Mouse (Mus musculus) limb, embryonic 11.5 days (tissue): Measurements from ENCODE around the gene Nrf1. TPM values are rescaled to one million over a fixed set of nuclear protein-coding genes. Genes with fewer than 3 reads are reported as not detected.

Experiments
- ATAC-seq: fragments of 200-750 bp; cut with Nextera tagmentation; 2 replicates; pipeline ENCODE4 v1.8.0; 2017; ENCODE audit warnings: low read depth; ENCODE audit not compliant: insufficient number of reproducible peaks, low FRiP score, low TSS enrichment
- DNase-seq: peaks from one replicate; pipeline ENCODE4 v3.0.0-alpha.2; 2015; ENCODE audit warnings: low spot score
- H3K27ac ChIP-seq: fragments of 300-500 bp; sonication (generic); replicated peaks from 2 replicates; pipeline ENCODE4 v1.5.1; 2014; ENCODE audit warnings: low read depth, mild to moderate bottlenecking, low read length
- H3K27me3 ChIP-seq: fragments of 300-500 bp; sonication (generic); 2 replicates; pipeline ENCODE4 v1.6.1; 2014; ENCODE audit warnings: mild to moderate bottlenecking, low read length, mixed read lengths; ENCODE audit not compliant: control insufficient read depth, insufficient read depth
- H3K36me3 ChIP-seq: fragments of 300-500 bp; sonication (generic); 2 replicates; pipeline ENCODE4 v1.6.1; 2014; ENCODE audit warnings: mild to moderate bottlenecking, low read length, moderate library complexity, mixed read lengths; ENCODE audit not compliant: control insufficient read depth, insufficient read depth
- H3K4me1 ChIP-seq: fragments of 300-500 bp; sonication (generic); 2 replicates; pipeline ENCODE4 v1.6.1; 2014; ENCODE audit warnings: low read length, mixed read lengths; ENCODE audit not compliant: control insufficient read depth, insufficient read depth
- H3K4me2 ChIP-seq: fragments of 300-500 bp; sonication (generic); 2 replicates; pipeline ENCODE4 v1.6.1; 2014; ENCODE audit warnings: low read depth, mild to moderate bottlenecking, moderate library complexity; ENCODE audit not compliant: severe bottlenecking
- H3K4me3 ChIP-seq: fragments of 300-500 bp; sonication (generic); 2 replicates; pipeline ENCODE4 v1.5.1; 2014; ENCODE audit warnings: low read depth, low read length
- H3K9ac ChIP-seq: fragments of 300-500 bp; sonication (generic); 2 replicates; pipeline ENCODE4 v1.6.1; 2014; ENCODE audit warnings: mild to moderate bottlenecking, low read length
- H3K9me3 ChIP-seq: fragments of 300-500 bp; sonication (generic); 2 replicates; pipeline ENCODE4 v1.6.1; 2016; ENCODE audit warnings: low read length; ENCODE audit not compliant: control insufficient read depth
- WGBS: fragments of 180-500 bp; shearing (Covaris S2); extraction: QIAGEN DNeasy Blood & Tissue Kit; methylation state at CpG from one replicate; pipeline ENCODE4 v1.1.7; 2014; 5-methylcytosine and 5-hydroxymethylcytosine counted together
- polyA plus RNA-seq: library from polyadenylated mRNA; unstranded; fragments of >200 nt; fragmentation: Nextera tagmentation; extraction: Ambion mirVana; gene quantifications from 2 replicates; pipeline ENCODE4 v1.2.1, GENCODE M21; 2014

Nrf1 gene
- 80.6 and 87.2 TPM in 2 replicates for polyA plus RNA-seq

- DNase-seq (peak; percentile 96), ATAC-seq (peak; percentile 88)
- Histone ChIP-seq H3K4me1 (no peaks in the 10 kb centered on the region), H3K4me2 (peak within 1 kb of the TSS; percentile 44), H3K27ac (peak within 1 kb of the TSS; percentile 99), H3K9me3 (no peaks in the 10 kb centered on the region), H3K36me3 (no peaks in the 10 kb centered on the region; the same call in 1 of the 2 replicates), H3K9ac (peak within 1 kb of the TSS; percentile 100), H3K4me3 (peak within 1 kb of the TSS; percentile 94), H3K27me3 (no peaks in the 10 kb centered on the region)
- WGBS: under 1% methylated on average over 50 of the region's 78 CpGs
Measured at GRCm38 (mm10) chr6:30047271-30048162, at the start of gene Nrf1. TSS of gene Nrf1 (plus strand) at chr6:30047988.

DNA sequence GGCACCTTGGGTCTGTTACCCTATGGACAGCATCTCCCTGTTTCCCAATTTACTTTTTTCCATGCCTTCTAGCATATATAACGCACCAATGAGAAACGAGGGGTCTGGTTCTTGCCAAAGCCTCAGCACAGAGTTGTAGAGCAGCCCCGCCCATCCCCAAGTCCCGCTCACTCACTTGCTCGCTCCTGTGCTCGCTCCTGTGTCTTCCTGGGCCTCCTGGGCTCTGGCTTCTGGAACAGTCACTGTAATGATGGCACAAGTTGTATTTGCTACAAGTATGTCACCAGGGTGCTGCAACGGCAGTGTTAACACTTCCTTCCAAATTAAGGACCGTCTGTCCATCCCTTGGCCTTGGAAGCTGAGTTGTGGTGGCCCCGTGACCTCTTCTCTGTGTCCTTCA is 49.6 kb upstream of the Nrf1 start:
- 68% methylated on average over 9 of the region's 9 CpGs for whole genome bisulfite sequencing
- DNase-seq: no peak
- Histone ChIP-seq H3K27ac (no peak overlapping the region), H3K4me2 (no peak overlapping the region), H3K4me3 (no peak overlapping the region), H3K9me3 (no peaks in the 10 kb centered on the region), H3K27me3 (no peaks in the 10 kb centered on the region), H3K9ac (no peak overlapping the region), H3K36me3 (no peaks in the 10 kb centered on the region), H3K4me1 (no peaks in the 10 kb centered on the region)
- no peak for ATAC-seq

DNA sequence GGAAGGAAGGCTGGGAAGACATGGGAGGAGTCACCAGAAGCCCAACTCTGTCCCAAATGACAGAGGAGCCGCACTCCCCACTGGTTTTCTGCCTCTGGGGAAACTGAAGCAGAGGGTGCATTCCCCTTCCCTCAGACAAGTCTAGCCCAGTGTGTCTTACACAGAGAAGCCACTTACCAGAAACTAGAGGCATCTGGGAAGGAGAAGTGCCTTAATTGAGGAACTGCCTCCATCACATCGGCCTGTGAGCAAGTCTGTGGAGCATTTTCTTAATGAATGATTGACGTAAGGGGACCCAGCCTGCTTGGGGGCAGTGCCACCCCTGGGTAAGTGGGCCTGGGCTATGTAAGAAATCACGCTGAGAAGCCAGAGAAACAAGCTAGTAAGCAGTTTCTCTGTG is 49.0 kb upstream of the Nrf1 start:
- no peak overlapping the region for H3K27ac ChIP-seq
- DNase-seq (no peak), ATAC-seq (no peak)
- H3K4me3 ChIP-seq: no peak overlapping the region
- H3K27me3 ChIP-seq: no peaks in the 10 kb centered on the region
- H3K9ac ChIP-seq: no peak overlapping the region
- H3K36me3 ChIP-seq: no peaks in the 10 kb centered on the region
- H3K4me2 ChIP-seq: no peak overlapping the region
- H3K4me1 ChIP-seq: no peaks in the 10 kb centered on the region
- 52% methylated on average over 4 of the region's 4 CpGs for WGBS
- H3K9me3 ChIP-seq: no peaks in the 10 kb centered on the region

- H3K9ac ChIP-seq: no peak overlapping the region
- H3K27me3 ChIP-seq: no peaks in the 10 kb centered on the region
- no peak for DNase-seq
- H3K36me3 ChIP-seq: no peaks in the 10 kb centered on the region
- 81% methylated on average over 9 of the region's 9 CpGs for WGBS
- no peaks in the 10 kb centered on the region for H3K9me3 ChIP-seq
- ATAC-seq: no peak
- no peak overlapping the region for H3K4me3 ChIP-seq
- H3K4me1 ChIP-seq: no peaks in the 10 kb centered on the region
- no peak overlapping the region for H3K27ac ChIP-seq
- no peak overlapping the region for H3K4me2 ChIP-seq
Measured at GRCm38 (mm10) chr6:30002628-30003027, 45.2 kb upstream of the Nrf1 start.

DNA sequence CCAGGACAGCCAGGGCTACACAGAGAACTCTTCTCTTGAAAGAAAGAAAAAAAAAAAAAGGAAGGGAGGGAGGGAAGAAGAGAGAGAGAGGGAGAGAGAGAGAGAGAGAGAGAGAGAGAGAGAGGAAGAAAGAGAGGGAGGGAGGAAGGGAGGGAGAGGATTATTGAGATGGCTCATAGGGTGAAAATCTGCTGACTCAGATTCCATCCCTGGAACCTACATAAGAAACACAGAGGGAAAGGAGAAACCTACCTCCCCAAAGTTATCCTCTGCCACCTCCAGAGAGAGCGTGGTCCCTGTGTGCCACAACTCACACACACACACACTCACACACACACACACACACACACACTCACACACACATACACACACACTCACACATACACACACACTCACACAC is 41.9 kb upstream of the Nrf1 start:
- no peaks in the 10 kb centered on the region for H3K4me1 ChIP-seq
- 100% methylated on average over 1 of the region's 1 CpGs for WGBS
- no peak overlapping the region for H3K4me3 ChIP-seq
- H3K4me2 ChIP-seq: no peak overlapping the region
- ATAC-seq (no peak), DNase-seq (no peak)
- H3K27me3 ChIP-seq: no peaks in the 10 kb centered on the region
- no peak overlapping the region for H3K9ac ChIP-seq
- no peak overlapping the region for H3K27ac ChIP-seq
- no peaks in the 10 kb centered on the region for H3K9me3 ChIP-seq
- no peaks in the 10 kb centered on the region for H3K36me3 ChIP-seq

DNA sequence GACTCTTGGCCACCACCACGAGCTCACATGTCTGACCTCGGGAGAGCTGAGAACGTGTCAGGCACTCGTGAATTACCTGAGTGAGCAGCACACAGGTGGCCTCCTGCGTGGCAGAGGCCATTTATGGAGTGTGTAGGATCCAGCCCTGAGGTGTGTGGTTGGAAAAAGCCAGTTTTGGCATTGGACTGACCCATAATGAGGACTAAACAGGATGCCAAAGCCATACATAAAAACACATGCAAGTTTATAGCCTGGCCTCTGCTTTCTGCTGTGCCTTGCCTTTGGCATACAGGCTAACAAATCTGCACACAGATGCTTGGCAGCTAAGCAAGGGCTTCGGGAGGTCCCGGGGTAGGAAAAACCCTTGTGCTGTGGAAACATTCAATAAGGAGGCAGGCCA is 38.6 kb upstream of the Nrf1 start:
- ATAC-seq (no peak), DNase-seq (no peak)
- no peak overlapping the region for H3K9ac ChIP-seq
- H3K9me3 ChIP-seq: no peaks in the 10 kb centered on the region
- no peaks in the 10 kb centered on the region for H3K36me3 ChIP-seq
- WGBS: 70% methylated on average over 7 of the region's 7 CpGs
- H3K4me3 ChIP-seq: no peak overlapping the region
- no peaks in the 10 kb centered on the region for H3K27me3 ChIP-seq
- H3K4me2 ChIP-seq: no peak overlapping the region
- no peaks in the 10 kb centered on the region for H3K4me1 ChIP-seq
- H3K27ac ChIP-seq: no peak overlapping the region

- H3K4me2 ChIP-seq: no peak overlapping the region
- ATAC-seq (no peak), DNase-seq (no peak)
- WGBS: 26% methylated on average over 2 of the region's 2 CpGs
- H3K9me3 ChIP-seq: no peaks in the 10 kb centered on the region
- no peak overlapping the region for H3K9ac ChIP-seq
- H3K4me3 ChIP-seq: no peak overlapping the region
- H3K27ac ChIP-seq: no peak overlapping the region
- H3K4me1 ChIP-seq: no peaks in the 10 kb centered on the region
- H3K27me3 ChIP-seq: no peaks in the 10 kb centered on the region
- no peaks in the 10 kb centered on the region for H3K36me3 ChIP-seq
Measured at GRCm38 (mm10) chr6:30013520-30013919, 34.3 kb upstream of the Nrf1 start.

- Histone ChIP-seq H3K9ac (no peak overlapping the region), H3K4me1 (no peaks in the 10 kb centered on the region), H3K27ac (no peak overlapping the region), H3K27me3 (no peaks in the 10 kb centered on the region), H3K9me3 (no peaks in the 10 kb centered on the region), H3K36me3 (no peaks in the 10 kb centered on the region), H3K4me3 (no peak overlapping the region), H3K4me2 (no peak overlapping the region)
- WGBS: 80% methylated on average over 5 of the region's 5 CpGs
- no peak for ATAC-seq
- no peak for DNase-seq
Measured at GRCm38 (mm10) chr6:30014187-30014864, 33.5 kb upstream of the Nrf1 start.
